Mouse (Mus musculus): ENCODE results near the gene Creb1. TPM values are rescaled to one million over a fixed set of nuclear protein-coding genes. Genes with fewer than 3 reads are reported as not detected.
A peak's percentile ranks its signal among the peaks of the same experiment; 100 is the strongest.
"Not testable (repeated sequence)": the region's sequence is repeated elsewhere in the genome, so short reads cannot be mapped to it uniquely, and the experiment has no call there.

Creb1 gene
- polyA plus RNA-seq, 2 experiments from 2014 or later = 52.8 to 54.4 TPM

GRCm38 (mm10) chr1:64543750-64544149, 11.3 kb downstream of the Creb1 start:
- ATAC-seq = peak; percentile 63

DNA sequence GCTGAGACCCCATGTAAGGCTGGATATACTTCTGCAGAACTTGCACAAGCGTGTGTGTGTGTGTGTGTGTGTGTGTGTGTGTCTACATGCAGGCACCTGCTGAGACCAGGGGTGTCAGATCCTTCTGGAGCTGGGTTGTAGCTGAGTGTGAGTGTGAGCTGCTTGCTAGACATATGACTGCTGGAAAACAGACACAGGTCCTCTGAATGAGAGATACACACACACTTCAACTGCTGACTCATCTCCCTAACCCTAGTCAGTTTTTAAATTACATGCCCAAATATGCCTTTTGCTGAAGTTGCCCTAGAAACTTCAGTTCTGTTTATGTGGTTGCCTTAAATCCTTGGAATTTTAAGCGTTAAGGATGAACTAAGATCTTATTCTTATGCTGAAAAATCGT, 13.6 kb downstream of the Creb1 start:
- no peak for ATAC-seq

DNA sequence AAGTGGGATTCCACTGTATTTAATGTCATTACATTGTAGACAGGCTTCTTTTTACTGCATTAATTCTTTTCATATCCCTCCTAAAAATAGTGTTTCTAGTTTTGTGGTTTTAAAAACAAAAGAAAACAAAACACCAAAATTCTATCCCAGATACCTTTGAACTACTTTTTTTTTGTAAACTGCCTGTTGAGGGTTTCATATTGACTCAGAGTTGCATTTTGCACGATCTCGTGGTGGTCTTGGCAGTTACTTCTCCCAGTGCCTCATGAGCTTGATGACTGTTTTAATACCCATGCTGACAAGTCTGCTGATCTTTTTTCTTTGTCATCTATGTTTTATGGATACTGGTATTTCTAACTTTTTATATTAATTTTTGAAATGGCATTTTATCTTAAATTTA, 16.9 kb downstream of the Creb1 start:
- ATAC-seq = no peak

- no peak for ATAC-seq
These were observed 19.5 kb downstream of the Creb1 start for GRCm38 (mm10) chr1:64551908-64552307.

DNA sequence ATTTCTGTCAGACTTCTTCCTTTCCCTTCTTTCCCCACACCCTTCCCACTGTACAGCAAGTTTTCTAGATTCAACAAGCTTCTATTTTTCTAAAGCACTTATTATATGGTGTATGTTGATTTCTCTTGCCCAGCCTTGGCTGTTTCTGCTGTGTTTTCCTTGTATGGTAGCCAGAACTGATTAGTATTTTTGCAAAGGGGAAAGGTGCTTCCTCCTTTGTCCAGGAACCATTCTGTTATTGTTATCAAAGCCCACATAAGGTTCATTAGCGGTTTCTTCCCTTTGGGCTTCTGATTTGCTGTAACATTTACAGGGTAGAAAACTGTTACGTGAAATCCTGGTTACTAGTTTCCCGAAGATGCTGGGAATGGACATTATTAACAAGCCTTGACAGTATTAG, 27.7 kb downstream of the Creb1 start:
- ATAC-seq = no peak

DNA sequence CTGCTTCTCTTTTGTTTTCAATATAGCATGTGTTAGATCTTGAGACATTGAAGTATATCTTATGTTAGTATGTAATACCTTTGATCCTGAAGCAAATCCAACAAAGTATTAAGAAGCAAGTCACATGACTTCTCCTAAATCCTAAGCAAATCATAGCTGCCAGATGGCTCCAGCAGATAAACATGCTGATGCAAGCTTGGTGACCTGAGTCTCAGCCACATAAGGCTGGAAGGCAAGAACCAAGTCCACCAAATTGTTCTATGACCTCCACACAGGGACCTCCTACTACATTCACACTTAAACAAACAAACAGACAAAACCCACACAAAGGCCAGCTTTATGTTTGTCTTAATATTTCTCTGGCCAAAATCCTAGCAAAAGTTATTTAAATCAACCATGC, 35.8 kb downstream of the Creb1 start:
- ATAC-seq = no peak

- ATAC-seq = no peak
These were observed 43.6 kb downstream of the Creb1 start for GRCm38 (mm10) chr1:64576022-64576421.

DNA sequence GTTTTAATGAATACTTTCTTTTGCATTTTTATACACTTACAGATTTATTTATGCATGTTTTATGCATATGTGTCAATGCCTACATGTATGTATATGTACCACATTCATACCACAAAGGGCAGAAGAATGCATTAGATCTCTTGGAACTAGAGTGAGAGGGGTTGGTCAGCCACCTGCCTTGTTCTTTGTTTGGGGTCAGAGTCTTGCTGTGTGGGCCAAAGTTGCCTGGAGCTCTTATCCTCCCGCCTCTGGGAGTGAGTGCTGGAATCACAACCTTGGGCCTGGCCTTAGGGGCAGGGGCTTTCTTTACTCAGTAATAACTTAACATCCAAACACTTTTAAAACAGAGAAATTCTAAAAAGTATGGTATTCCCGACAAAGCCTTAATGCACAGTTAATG, 44.3 kb downstream of the Creb1 start:
- no peak for ATAC-seq

DNA sequence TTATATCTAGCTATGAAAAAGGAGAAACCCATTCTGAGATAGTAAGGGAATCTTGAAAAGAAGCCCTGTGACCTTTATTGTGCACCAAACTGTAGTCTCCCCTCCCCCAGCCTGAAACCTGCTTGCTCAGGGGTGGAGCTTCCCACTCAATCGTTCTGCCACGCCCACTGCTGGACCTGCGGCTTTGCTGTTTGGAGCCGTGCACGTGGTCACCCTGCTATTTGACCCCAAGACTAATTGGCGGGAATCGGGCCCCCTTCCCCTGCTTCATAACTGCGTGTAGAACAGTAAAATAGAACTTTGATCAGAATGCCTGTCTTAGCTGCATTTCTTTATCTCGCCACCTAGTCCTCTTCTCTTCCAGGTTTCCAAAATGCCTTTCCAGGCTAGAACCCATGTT, 45.5 kb downstream of the Creb1 start:
- ATAC-seq = not testable (repeated sequence)

- ATAC-seq = no peak
These were observed 46.4 kb downstream of the Creb1 start for GRCm38 (mm10) chr1:64578801-64579200.

DNA sequence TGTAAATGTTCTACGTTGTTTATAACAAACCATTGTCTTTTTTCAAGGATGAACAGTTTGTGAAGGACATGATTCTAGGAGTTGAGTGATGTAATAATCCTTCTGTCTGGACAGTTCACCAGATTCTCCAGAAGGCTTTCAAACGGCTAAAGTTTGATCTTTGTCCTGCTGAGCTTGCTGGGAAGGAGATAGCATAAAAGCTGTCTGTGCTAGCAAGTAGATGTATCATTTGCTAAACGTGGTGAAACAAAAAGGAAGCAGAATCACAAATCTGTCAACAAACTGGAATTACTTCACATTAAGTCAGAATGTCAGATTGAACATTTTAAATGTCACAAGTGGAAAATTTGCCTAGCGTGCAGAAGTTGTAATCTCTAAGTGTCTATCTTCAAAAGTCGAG, 66.5 kb downstream of the Creb1 start:
- ATAC-seq = no peak

- ATAC-seq = no peak
These were observed 68.1 kb downstream of the Creb1 start for GRCm38 (mm10) chr1:64600413-64601077.

DNA sequence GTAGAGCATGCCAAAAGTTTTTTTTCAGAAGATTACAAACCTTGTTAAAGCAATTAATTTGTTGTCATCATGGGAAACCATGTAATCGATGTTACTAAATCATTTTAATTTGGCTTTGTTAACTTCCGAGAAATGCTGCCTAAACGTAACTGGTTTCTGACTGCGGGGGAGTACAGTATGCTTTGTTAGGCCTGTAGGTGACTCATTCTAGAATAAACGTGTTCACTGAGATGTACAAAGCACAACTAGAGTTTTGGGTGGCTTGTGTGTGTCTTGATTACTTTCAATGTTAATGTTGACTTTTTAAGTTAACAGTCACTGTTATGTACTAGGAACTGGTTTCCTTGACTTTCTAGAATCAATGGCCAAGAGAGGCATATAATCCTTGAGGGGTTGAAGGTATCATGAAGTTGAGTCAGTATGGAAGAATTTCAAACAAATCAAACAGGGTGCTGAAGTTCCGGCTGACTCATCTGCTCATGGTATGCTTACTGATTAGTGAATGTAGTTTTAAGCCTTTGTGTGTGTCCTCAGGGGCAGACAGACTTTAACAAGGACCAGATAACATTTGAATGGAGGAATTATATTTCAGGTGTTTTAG, 68.9 kb downstream of the Creb1 start:
- peak; percentile 69 for ATAC-seq

GRCm38 (mm10) chr1:64603381-64603780, 70.9 kb downstream of the Creb1 start:
- no peak for ATAC-seq

DNA sequence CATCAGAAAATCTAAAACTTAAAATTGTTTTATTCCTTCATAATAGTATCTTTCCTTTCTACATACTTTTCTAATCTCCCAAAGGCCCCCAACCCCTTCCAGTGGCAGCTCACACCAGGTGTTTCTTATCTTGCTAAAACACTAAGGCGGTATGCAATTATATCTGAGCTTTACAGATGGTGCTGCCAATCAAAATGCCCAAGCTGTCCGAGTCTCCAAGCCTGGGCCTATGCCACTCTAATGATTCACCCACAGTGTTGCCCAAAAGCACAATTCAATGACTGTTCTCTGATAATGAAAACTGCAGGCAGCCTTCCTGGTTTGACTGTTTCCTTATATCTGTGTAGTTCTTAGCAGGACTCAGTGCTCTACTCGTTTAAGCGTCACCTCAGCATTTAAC, 76.7 kb downstream of the Creb1 start:
- no peak for ATAC-seq

DNA sequence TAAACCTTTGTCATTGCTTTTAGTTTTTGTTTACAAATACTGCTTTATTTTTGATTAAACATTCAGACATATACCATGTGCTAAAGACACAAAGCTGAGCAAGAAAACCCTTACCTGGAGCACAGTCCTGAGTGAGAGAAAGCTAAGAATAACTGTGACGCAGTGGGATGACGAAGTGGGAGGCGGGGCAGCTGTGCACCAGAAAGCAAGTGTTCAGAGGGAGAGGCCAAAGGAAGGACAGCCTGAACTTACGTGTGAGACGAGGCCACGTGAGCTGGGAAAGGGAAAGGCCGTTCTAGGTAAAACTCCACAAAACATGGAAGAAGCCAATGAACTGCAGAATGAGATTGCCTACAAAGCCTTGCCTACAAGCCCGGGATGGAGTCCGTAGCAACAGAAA, 77.5 kb downstream of the Creb1 start:
- no peak for ATAC-seq

- ATAC-seq = no peak
These were observed 81.9 kb downstream of the Creb1 start for GRCm38 (mm10) chr1:64614311-64614710.

DNA sequence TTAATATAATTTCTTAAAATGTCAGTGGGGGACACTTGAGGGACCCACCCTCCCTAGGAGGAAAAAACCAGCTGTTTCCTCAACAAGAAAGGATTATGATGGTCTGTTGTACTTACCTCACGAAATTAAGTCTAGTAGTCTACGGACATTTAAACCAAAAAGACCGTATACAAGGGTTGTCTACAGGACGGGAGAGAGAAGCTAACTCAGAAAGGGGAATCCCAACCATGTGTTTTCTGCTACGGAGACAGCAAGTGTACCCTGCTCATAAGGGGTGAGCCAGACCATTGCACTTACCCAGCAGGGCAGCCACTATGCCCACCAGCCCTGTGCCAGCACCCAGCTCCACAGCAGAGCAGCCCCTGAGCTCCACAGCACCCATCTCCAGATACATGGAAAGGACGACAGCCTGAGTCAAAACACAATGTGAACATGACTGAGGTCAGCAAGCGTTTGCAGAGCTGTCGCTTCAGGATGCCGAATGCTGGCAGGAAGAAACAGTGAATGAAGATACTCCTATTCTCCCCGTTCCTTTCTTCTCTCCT, 82.4 kb downstream of the Creb1 start:
- no peak for ATAC-seq

DNA sequence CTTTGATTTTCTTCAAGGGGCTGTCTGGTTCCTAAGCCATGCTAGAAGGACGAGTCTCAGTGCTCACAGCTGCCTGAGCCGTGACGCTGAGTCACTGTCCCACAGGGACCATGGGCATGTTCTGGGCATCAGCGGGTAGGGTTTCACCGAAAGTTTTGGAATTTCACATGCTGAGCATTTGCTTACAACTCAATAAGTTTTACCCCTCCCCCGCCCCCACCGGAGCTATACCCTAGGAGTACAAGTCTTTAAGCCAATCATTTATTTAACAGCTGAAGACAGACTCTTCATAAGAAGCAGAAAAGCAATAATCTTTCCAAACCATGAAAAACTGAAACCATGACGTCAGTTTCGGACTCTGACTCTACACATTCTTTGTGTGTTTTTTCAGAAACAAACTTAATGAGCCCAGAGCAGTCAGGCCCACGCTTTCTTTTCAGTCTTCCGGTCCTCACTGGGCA, 83.1 kb downstream of the Creb1 start:
- peak; percentile 9 for ATAC-seq

GRCm38 (mm10) chr1:64616076-64616475, 83.6 kb downstream of the Creb1 start:
- no peak for ATAC-seq

- peak; percentile 5 for ATAC-seq
These were observed 84.1 kb downstream of the Creb1 start for GRCm38 (mm10) chr1:64616531-64616880.

- peak; percentile 84 for ATAC-seq
These were observed 84.7 kb downstream of the Creb1 start, which contains the start of gene Mettl21a for GRCm38 (mm10) chr1:64616881-64617714. TSS of gene Mettl21a (minus strand) at chr1:64617242.

DNA sequence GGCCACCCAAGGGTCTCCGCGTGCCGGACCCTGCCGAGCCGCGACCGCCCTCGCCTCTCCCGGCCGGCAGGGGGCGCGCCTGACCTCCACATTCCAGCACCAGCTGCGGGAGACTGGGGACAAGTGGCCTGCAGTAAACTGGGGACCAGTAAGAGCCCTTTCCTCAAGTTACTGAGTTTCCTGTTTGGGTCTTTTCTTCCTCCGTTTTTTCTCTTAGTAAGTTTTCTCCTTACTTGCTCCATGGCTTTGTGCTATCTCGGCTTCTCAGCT, 85.2 kb downstream of the Creb1 start:
- ATAC-seq = peak; percentile 42

DNA sequence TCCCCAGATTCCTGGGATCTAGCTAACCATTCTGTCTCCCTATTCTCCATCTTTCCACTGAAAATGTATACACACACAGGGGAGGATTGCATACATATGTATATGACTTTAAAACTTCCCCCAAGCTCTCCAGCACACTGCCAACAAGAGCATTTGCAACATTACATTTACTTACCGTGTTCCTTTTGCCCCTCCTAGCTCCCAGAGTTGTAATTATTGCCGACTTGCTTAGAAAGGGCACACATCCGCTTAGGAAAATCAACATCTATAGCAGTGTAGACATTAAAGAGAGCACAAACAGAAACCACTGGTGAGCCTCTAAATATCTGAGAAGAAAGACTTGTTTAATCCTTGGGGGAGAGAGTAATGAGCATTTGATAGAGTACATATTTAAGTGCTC, 85.8 kb downstream of the Creb1 start:
- ATAC-seq = no peak
